Mouse (Mus musculus) liver, embryonic 15.5 days (tissue): ENCODE data around the gene Ttc30a1. TPM values are rescaled to one million over a fixed set of nuclear protein-coding genes. Genes with fewer than 3 reads are reported as not detected.
A peak's percentile ranks its signal among the peaks of the same experiment; 100 is the strongest.

ENCODE experiments used
- ATAC-seq: fragments of 200-750 bp; cut with Nextera tagmentation; 2 replicates; pipeline ENCODE4 v1.8.0; 2017; ENCODE audit warnings: moderate number of reproducible peaks, mild to moderate bottlenecking, moderate library complexity; ENCODE audit not compliant: insufficient read depth
- H3K27ac ChIP-seq: fragments of 300-500 bp; sonication (generic); replicated peaks from 2 replicates; pipeline ENCODE4 v1.5.1; 2015; ENCODE audit warnings: mild to moderate bottlenecking, inconsistent platforms
- H3K27me3 ChIP-seq: fragments of 300-500 bp; sonication (generic); 2 replicates; pipeline ENCODE4 v1.6.1; 2015; ENCODE audit warnings: mild to moderate bottlenecking, inconsistent platforms
- H3K36me3 ChIP-seq: fragments of 300-500 bp; sonication (generic); replicated peaks from 2 replicates; pipeline ENCODE4 v1.6.1; 2015; ENCODE audit warnings: moderate library complexity, mild to moderate bottlenecking, inconsistent platforms
- H3K4me1 ChIP-seq: fragments of 300-500 bp; sonication (generic); replicated peaks from 2 replicates; pipeline ENCODE4 v1.6.1; 2015; ENCODE audit warnings: inconsistent platforms
- H3K4me2 ChIP-seq: fragments of 300-500 bp; sonication (generic); 2 replicates; pipeline ENCODE4 v1.6.1; 2015; ENCODE audit warnings: moderate library complexity, mild to moderate bottlenecking, inconsistent platforms
- H3K4me3 ChIP-seq: fragments of 300-500 bp; sonication (generic); replicated peaks from 2 replicates; pipeline ENCODE4 v1.5.1; 2015; ENCODE audit warnings: mild to moderate bottlenecking, inconsistent platforms
- H3K9ac ChIP-seq: fragments of 300-500 bp; sonication (generic); 2 replicates; pipeline ENCODE4 v1.6.1; 2015; ENCODE audit warnings: moderate library complexity, mild to moderate bottlenecking, inconsistent platforms
- H3K9me3 ChIP-seq: fragments of 300-500 bp; sonication (generic); replicated peaks from 2 replicates; pipeline ENCODE4 v1.6.1; 2016; ENCODE audit warnings: inconsistent platforms
- WGBS: fragments of 180-500 bp; shearing (Covaris S2); methylation state at CpG from one replicate; pipeline ENCODE4 v1.1.7; 2015; ENCODE audit warnings: mixed read lengths; ENCODE audit not compliant: insufficient replicate concordance; 5-methylcytosine and 5-hydroxymethylcytosine counted together
- polyA plus RNA-seq: library from polyadenylated mRNA; unstranded; fragments of >200 nt; fragmentation: Nextera tagmentation; extraction: Ambion mirVana; gene quantifications from 2 replicates; pipeline ENCODE4 v1.2.1, GENCODE M21; 2015

The Ttc30a1 gene
- polyA plus RNA-seq, 1 experiment from 2014 or later = 1.1 TPM

DNA sequence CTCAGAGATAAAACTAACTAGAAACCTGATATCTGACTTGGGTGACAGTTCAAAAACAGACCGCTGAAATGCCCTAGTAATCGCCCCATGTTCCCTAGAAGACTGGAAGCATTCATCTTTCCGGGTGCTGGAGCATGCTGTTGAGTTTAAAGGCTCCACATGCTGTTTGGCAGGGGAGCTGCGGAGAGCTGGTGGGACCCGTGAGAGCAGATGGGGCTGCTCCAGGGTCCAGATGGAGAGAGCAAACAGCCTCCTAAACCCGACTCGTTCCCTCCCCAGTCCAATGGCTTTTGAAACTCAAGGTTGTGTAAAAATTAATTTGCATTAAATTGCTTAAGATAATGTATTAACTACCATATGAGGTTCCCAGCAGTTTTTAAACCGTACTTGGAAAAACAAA lies 16.9 kb upstream of the Ttc30a1 start:
- Histone ChIP-seq H3K4me1 (0 out of 2 replicates have a peak, but pooled peaks cover 5% of the 10 kb centered on the region), H3K4me2 (no peak overlapping the region), H3K27me3 (no peaks in the 10 kb centered on the region), H3K9ac (no peak overlapping the region), H3K27ac (no peak overlapping the region), H3K4me3 (no peak overlapping the region), H3K9me3 (no peaks in the 10 kb centered on the region), H3K36me3 (no peaks in the 10 kb centered on the region)
- no peak for ATAC-seq
- 56% methylated on average over 8 of the region's 8 CpGs for WGBS

DNA sequence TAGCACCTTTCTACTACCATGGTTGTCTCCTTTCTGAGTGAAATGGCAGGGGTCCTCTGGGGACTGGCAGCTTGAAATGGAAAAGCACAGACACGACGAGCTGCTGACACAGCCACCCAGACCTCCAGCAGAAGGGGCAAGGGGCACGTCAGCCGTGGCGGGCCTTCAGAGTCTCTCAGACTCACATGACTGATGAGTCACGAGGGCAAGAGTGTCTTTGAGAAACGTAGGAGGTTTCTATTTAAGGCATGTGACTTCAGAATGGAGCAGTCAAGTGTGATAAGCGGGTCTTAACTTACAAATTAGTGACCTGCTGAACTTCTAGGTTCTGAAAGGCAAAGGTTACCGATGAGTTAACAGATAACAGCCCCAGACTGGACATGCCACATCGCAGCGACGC lies 16.0 kb upstream of the Ttc30a1 start:
- no peak for ATAC-seq
- H3K36me3 ChIP-seq = no peaks in the 10 kb centered on the region

DNA sequence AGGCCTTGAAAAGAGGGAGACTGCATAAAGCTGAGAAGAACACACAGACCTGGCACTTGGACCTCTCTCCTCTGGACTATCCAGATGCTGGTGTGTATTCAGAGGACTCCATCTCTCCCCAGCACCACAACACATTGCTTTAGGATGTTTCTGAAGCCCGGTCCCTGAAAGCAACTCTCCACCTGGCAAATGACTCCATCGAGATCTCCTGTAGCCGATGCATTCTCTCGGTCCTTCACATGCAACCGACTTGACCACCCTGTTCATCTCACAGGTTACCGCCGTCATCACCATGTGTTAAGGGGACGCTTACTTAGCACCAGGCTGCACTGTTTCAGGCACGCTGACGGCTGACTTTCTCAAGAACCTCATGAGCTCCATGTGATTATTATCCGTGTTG lies 13.1 kb upstream of the Ttc30a1 start:
- 0 out of 2 replicates have a peak, but pooled peaks cover 5% of the 10 kb centered on the region for H3K4me1 ChIP-seq
- ATAC-seq = no peak
- no peaks in the 10 kb centered on the region for H3K27me3 ChIP-seq
- no peak overlapping the region for H3K4me2 ChIP-seq
- 73% methylated on average over 11 of the region's 11 CpGs for WGBS
- no peak overlapping the region for H3K4me3 ChIP-seq
- H3K9me3 ChIP-seq = no peaks in the 10 kb centered on the region
- no peak overlapping the region for H3K27ac ChIP-seq
- H3K36me3 ChIP-seq = no peaks in the 10 kb centered on the region
- no peak overlapping the region for H3K9ac ChIP-seq

More for the DNA sequence above, 16.0 kb upstream of the Ttc30a1 start:
- Histone ChIP-seq H3K9me3 (no peaks in the 10 kb centered on the region), H3K4me3 (no peak overlapping the region), H3K9ac (no peak overlapping the region), H3K4me2 (no peak overlapping the region), H3K27ac (no peak overlapping the region), H3K4me1 (0 out of 2 replicates have a peak, but pooled peaks cover 5% of the 10 kb centered on the region), H3K27me3 (no peaks in the 10 kb centered on the region)
- WGBS = 48% methylated on average over 12 of the region's 12 CpGs

DNA sequence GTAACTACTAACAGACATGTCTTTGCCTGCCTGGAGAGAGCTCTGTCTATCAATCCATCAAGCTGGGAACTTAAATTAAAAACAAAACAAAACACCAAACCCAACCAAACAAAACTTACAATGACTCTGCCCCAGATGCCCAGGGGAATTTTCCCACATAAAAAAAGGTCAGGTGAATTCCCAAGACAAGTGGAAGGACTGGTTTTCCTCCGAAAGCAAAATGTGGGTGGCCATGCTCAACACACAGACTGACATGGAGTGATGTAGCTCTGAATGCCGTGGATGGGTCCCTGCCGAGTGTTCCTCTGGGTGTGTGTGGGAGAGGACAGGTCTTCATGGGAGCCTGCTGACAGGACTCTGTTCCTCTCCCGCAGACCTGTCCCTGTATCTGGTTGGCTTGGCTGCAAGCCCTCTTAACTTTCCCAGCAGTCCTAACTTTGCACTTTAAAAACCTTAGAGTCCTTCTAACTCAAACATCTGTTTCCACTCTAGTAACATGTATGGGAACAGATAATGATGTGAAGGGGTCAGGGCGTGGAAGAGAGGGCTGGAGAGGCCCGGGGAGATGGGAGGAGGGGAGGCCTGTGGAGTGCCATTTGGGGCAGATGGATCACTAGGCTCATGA lies 9.9 kb upstream of the Ttc30a1 start:
- Histone ChIP-seq H3K4me2 (no peak overlapping the region), H3K9me3 (no peaks in the 10 kb centered on the region), H3K36me3 (no peaks in the 10 kb centered on the region), H3K9ac (no peak overlapping the region), H3K4me3 (no peak overlapping the region), H3K4me1 (no peaks in the 10 kb centered on the region), H3K27ac (no peak overlapping the region), H3K27me3 (no peaks in the 10 kb centered on the region)
- WGBS = 49% methylated on average over 6 of the region's 6 CpGs
- no peak for ATAC-seq

DNA sequence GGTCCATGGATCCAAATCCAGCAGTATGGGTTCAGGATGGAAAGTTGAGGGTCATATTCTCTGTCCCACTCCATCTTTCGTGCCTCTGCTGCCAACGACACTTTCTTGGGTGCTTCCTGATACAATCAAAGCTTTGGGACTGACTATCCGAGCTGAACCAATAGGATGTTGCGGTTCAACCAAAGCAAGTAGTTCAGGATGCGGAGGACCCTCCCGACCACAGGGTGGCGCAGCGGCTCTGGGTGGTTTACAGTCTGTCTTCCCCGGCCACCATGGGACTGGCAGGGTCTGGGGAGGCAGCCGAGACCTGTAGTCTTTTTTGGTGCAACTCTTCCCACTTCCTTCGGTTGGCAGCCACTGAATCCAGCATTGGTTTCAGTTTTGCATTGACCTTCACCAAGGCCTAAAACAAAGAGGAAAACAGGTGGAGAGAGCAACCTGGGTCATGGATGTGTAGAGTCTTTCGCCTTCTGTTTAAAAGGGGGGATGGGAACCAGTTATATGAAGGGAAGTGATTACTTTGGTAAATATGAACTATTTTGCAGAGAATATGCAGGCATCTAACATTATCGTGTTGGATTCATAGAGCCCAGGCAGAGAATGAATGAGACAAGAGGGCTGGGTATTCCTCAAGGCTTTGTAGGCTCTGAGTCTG lies 9.2 kb upstream of the Ttc30a1 start:
- H3K4me3 ChIP-seq = no peak overlapping the region
- no peak overlapping the region for H3K9ac ChIP-seq
- H3K27me3 ChIP-seq = no peaks in the 10 kb centered on the region
- H3K9me3 ChIP-seq = no peaks in the 10 kb centered on the region
- H3K27ac ChIP-seq = no peak overlapping the region
- no peak for ATAC-seq
- WGBS = 25% methylated on average over 13 of the region's 13 CpGs
- H3K4me2 ChIP-seq = peak overlapping the region; percentile 33; the same call in 1 of the 2 replicates
- H3K36me3 ChIP-seq = no peaks in the 10 kb centered on the region
- H3K4me1 ChIP-seq = no peaks in the 10 kb centered on the region

DNA sequence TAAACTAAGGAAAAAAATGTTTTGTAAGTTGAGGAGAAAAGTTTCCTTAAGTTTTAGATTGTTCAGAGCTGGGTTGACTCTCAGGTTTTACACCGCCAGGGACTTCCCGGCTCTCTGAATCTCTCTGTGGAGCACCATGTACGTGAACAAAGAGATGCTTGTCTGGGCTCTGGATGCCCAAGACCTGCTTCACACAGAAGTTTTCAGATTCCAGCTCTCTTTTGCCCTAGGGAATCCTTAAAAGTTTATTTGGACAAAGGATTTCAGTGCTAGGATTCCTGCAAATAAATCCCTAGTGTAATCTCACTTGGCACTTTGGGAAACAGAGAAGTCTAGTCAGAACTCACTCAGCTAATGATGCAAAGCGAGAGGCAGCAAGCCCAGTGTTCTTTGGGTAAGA lies 7.9 kb upstream of the Ttc30a1 start:
- Histone ChIP-seq H3K9ac (no peak overlapping the region), H3K4me1 (no peaks in the 10 kb centered on the region), H3K36me3 (no peaks in the 10 kb centered on the region), H3K4me3 (no peak overlapping the region), H3K4me2 (no peak overlapping the region), H3K27me3 (no peaks in the 10 kb centered on the region), H3K9me3 (no peaks in the 10 kb centered on the region), H3K27ac (no peak overlapping the region)
- no peak for ATAC-seq
- 58% methylated on average over 4 of the region's 4 CpGs for WGBS

DNA sequence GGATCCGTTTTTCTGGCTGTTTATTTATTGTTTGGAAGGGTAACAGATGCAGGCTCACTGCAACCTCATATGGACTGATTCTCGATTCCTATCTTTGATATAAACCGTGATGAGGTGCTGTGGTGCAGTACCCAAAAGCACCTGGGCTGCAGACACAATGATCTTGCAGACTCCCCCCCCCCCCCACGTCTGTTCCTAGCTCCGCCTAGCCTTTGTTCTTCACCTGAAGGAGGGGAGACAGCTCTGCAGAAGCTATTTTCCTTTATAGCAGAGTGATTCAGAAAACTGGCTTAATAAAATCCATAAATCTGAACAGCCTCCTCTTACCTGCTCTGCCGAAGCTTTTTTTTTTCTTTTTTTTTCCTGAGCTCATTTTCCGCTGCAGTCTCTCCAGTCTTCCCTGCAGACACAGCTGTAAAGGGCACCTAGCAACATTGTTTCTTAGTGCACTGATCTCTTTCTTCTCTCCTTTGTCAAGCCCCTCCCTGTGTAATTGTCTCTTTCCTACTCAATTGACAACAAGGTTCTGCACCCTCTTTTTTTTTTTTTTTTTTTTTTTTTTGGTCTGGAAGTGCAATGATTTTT lies 7.1 kb upstream of the Ttc30a1 start:
- 48% methylated on average over 7 of the region's 7 CpGs for WGBS
- Histone ChIP-seq H3K9me3 (no peaks in the 10 kb centered on the region), H3K36me3 (no peaks in the 10 kb centered on the region), H3K27ac (no peak overlapping the region), H3K4me1 (no peaks in the 10 kb centered on the region), H3K9ac (no peak overlapping the region), H3K4me2 (no peak overlapping the region), H3K27me3 (no peaks in the 10 kb centered on the region), H3K4me3 (no peak overlapping the region)
- ATAC-seq = no peak

DNA sequence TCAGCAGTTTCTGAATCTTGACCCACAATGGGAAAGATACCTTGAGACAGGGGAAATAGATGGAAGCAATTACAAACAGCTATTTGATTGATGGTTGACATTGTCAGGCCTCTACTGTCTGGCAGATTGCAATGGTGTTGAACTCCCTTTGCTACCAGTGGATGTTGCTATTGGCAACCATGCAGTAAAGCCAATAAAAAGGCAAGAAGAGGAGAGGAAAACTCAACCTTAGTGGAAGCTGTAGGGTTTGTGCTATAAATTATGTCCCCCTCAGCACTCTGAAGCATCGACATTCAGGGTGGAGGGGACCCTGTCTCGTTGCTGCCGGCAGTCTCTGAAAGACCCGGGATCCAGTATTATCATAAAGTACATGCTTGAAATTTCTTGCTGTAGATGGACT lies 6.6 kb upstream of the Ttc30a1 start:
- Histone ChIP-seq H3K4me2 (no peak overlapping the region), H3K4me3 (no peak overlapping the region), H3K9ac (no peak overlapping the region), H3K27me3 (no peaks in the 10 kb centered on the region), H3K27ac (no peak overlapping the region), H3K4me1 (no peaks in the 10 kb centered on the region), H3K36me3 (no peaks in the 10 kb centered on the region), H3K9me3 (no peaks in the 10 kb centered on the region)
- WGBS = 49% methylated on average over 4 of the region's 4 CpGs
- ATAC-seq = no peak

DNA sequence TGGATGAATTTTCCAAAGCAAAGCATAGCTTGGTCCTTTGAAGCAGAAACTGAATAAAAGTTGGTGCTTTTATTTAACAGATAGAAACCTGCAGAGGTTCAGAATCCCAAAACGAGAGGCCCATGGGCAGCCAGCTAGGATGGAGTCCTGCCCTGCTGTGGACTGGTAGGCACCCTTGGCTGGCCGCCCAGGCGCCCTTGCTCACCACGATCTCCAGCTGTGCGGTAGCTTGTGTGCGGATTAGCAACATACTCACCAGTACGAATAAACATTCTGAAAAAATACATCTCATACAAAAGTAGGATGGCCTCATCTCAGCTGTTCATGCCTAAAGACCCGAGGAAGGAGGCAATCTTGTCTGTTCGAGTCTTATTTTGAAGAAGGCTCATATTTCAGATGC lies 6.0 kb upstream of the Ttc30a1 start:
- WGBS = 68% methylated on average over 9 of the region's 9 CpGs
- no peaks in the 10 kb centered on the region for H3K36me3 ChIP-seq
- no peaks in the 10 kb centered on the region for H3K27me3 ChIP-seq
- H3K4me2 ChIP-seq = no peak overlapping the region
- H3K27ac ChIP-seq = no peak overlapping the region
- H3K9ac ChIP-seq = no peak overlapping the region
- no peak overlapping the region for H3K4me3 ChIP-seq
- no peaks in the 10 kb centered on the region for H3K9me3 ChIP-seq
- no peak for ATAC-seq
- no peaks in the 10 kb centered on the region for H3K4me1 ChIP-seq

DNA sequence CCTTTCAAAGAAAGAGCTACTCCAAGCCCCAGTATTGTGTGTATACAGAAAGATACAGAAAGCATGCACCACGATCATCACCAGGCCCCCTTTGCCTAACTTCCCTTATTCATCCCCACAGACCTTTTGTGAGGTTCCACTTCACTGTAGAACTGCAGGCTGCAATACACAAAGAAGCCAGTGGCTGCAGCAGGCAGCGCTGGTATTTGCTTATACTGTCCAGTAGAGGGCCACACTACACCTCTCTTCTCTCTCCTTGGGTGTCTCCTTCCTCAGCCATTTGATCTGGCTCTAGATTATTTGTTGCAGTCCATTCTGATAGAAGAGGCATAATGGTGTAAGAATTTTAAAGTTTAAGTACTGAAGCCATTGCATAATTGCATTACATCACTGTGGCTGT lies 3.4 kb upstream of the Ttc30a1 start:
- Histone ChIP-seq H3K9ac (no peak overlapping the region), H3K4me2 (no peak overlapping the region), H3K4me3 (no peak overlapping the region), H3K36me3 (no peaks in the 10 kb centered on the region), H3K27me3 (no peaks in the 10 kb centered on the region), H3K27ac (no peak overlapping the region), H3K9me3 (no peaks in the 10 kb centered on the region), H3K4me1 (0 out of 2 replicates have a peak, but pooled peaks cover 3% of the 10 kb centered on the region)
- ATAC-seq = no peak
- WGBS = 3% methylated on average over 2 of the region's 2 CpGs

DNA sequence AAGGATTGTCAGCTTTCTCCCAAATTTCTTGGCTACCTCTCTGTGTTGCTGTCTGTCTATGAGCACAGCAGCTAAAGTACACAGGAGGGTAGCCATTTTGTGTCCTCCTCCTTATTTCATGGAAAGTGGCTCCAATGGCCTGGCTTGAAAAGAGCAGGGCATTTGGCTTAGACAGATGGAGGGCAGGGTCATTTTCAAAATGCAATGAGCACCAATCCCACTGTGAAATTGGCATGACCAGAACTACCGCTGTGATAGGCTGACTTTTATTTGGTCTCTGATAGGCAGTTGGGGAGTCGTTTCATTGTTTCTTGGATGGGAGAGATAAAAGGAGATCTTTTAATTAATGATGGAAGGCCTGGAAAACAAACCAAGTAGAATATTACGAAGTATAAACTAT lies 2.1 kb upstream of the Ttc30a1 start:
- Histone ChIP-seq H3K27ac (no peak overlapping the region), H3K4me3 (no peak overlapping the region), H3K36me3 (no peaks in the 10 kb centered on the region), H3K4me1 (0 out of 2 replicates have a peak, but pooled peaks cover 3% of the 10 kb centered on the region), H3K27me3 (no peaks in the 10 kb centered on the region), H3K4me2 (no peak overlapping the region), H3K9me3 (no peaks in the 10 kb centered on the region), H3K9ac (no peak overlapping the region)
- 64% methylated on average over 3 of the region's 3 CpGs for WGBS
- ATAC-seq = no peak
